Comparison of ENCODE assay signal across 8 mouse cellular contexts in genomic region chr10:24711071-24711470, GRCm38 (mm10). TPM values are rescaled to one million over a fixed set of nuclear protein-coding genes. Genes with fewer than 3 reads are reported as not detected.
DNase-seq lines count a peak whose midpoint lies in the region; ATAC-seq and TF ChIP-seq lines count a peak whose summit lies in the region.

No protein-coding gene starts in this region.

- WGBS in lung, postnatal 0 days, result 23% methylated on average over 10 of the region's 10 CpGs
- WGBS in kidney, embryonic 14.5 days, result 15% methylated on average over 10 of the region's 10 CpGs
- WGBS in midbrain, embryonic 14.5 days, result 21% methylated on average over 10 of the region's 10 CpGs

- TF ChIP-seq POLR2A in embryonic fibroblast, embryonic 13.5 days (IDR thresholded peaks at IDR 0.05; ENCODE audit: low read depth, low read length), result no peak

- peaks cover 5% of the 10 kb centered on the region; the same call in 1 of the 2 replicates for H3K4me1 ChIP-seq in lung, postnatal 0 days (ENCODE audit: insufficient read depth, low read depth, low read length)
- peaks cover 3% of the 10 kb centered on the region for H3K4me1 ChIP-seq in embryonic fibroblast, embryonic 13.5 days (ENCODE audit: control insufficient read depth, insufficient read depth, low read length)
- no peaks in the 10 kb centered on the region for H3K4me1 ChIP-seq in kidney, embryonic 14.5 days (ENCODE audit: control insufficient read depth, insufficient read depth, low read length)
- H3K4me1 ChIP-seq in midbrain, embryonic 14.5 days (ENCODE audit: control insufficient read depth, insufficient read depth, low read length), result peaks cover 7% of the 10 kb centered on the region; the same call in 1 of the 2 replicates

- TF ChIP-seq EP300 in lung, postnatal 0 days (IDR thresholded peaks at IDR 0.05), result no peak

- H3K9me3 ChIP-seq in lung, postnatal 0 days (ENCODE audit: low read length), result no peaks in the 10 kb centered on the region
- H3K9me3 ChIP-seq in kidney, embryonic 14.5 days (ENCODE audit: control insufficient read depth, low read length), result no peaks in the 10 kb centered on the region
- no peaks in the 10 kb centered on the region for H3K9me3 ChIP-seq in midbrain, embryonic 14.5 days (ENCODE audit: control insufficient read depth, low read length)

- no peak overlapping the region for H3K27ac ChIP-seq in lung, postnatal 0 days (ENCODE audit: low read length)
- no peak overlapping the region for H3K27ac ChIP-seq in embryonic fibroblast, embryonic 13.5 days (ENCODE audit: insufficient read depth, low read length)
- H3K27ac ChIP-seq in kidney, embryonic 14.5 days (ENCODE audit: low read depth, low read length), result no peak overlapping the region
- H3K27ac ChIP-seq in midbrain, embryonic 14.5 days (replicated peaks; ENCODE audit: low read depth, low read length), result no peak overlapping the region

- TF ChIP-seq CTCF in lung, postnatal 0 days (IDR thresholded peaks at IDR 0.05), result no peak
- no peak for TF ChIP-seq CTCF in embryonic fibroblast, embryonic 13.5 days (IDR thresholded peaks at IDR 0.05; ENCODE audit: borderline replicate concordance, insufficient read depth, low read length)

- H3K36me3 ChIP-seq in lung, postnatal 0 days (ENCODE audit: insufficient read depth, low read length), result no peaks in the 10 kb centered on the region
- H3K36me3 ChIP-seq in kidney, embryonic 14.5 days (ENCODE audit: control insufficient read depth, insufficient read depth, low read length), result no peaks in the 10 kb centered on the region
- H3K36me3 ChIP-seq in midbrain, embryonic 14.5 days (ENCODE audit: control insufficient read depth, insufficient read depth, low read length), result no peaks in the 10 kb centered on the region

- ATAC-seq in lung, postnatal 0 days, result no peak
- ATAC-seq in kidney, embryonic 14.5 days (ENCODE audit: low FRiP score, low TSS enrichment), result no peak
- no peak for ATAC-seq in midbrain, embryonic 14.5 days (ENCODE audit: low FRiP score, low TSS enrichment)
- no peak for ATAC-seq in granulocyte monocyte progenitor cell, adult 5-6 weeks (replicated peaks; ENCODE audit: poor library complexity, severe bottlenecking)

- H3K4me3 ChIP-seq in lung, postnatal 0 days (ENCODE audit: low read depth, low read length), result peak overlapping the region; percentile 53
- peak overlapping the region; percentile 69 for H3K4me3 ChIP-seq in embryonic fibroblast, embryonic 13.5 days (ENCODE audit: insufficient read depth, low read length)
- peak overlapping the region; percentile 60 for H3K4me3 ChIP-seq in kidney, embryonic 14.5 days (ENCODE audit: low read length)
- H3K4me3 ChIP-seq in midbrain, embryonic 14.5 days (replicated peaks; ENCODE audit: low read depth, low read length), result peak overlapping the region; percentile 62

- no peak for DNase-seq in lung, postnatal 0 days (ENCODE audit: low spot score)
- DNase-seq in lung, postnatal 25 days (ENCODE audit: low spot score), result no peak
- DNase-seq in midbrain, embryonic 14.5 days, result peak; percentile 41
- no peak for DNase-seq in frontal cortex, postnatal 14 days (ENCODE audit: low spot score in 2 of 2)
- DNase-seq in left cerebral cortex, adult 18-20 months (ENCODE audit: low spot score in 2 of 2), result no peak

- no peak overlapping the region for H3K9ac ChIP-seq in lung, postnatal 0 days (replicated peaks; ENCODE audit: low read depth)
- no peak overlapping the region; the same call in 1 of the 2 replicates for H3K9ac ChIP-seq in kidney, embryonic 14.5 days (ENCODE audit: low read depth, low read length)
- peak overlapping the region; percentile 66; the same call in 1 of the 2 replicates for H3K9ac ChIP-seq in midbrain, embryonic 14.5 days (replicated peaks; ENCODE audit: low read length)

- no peaks in the 10 kb centered on the region for H3K27me3 ChIP-seq in lung, postnatal 0 days (replicated peaks; ENCODE audit: insufficient read depth, low read length)
- H3K27me3 ChIP-seq in kidney, embryonic 14.5 days (ENCODE audit: control insufficient read depth, insufficient read depth, low read length), result no peaks in the 10 kb centered on the region
- peaks cover 11% of the 10 kb centered on the region; the same call in 1 of the 2 replicates for H3K27me3 ChIP-seq in midbrain, embryonic 14.5 days (ENCODE audit: control insufficient read depth, insufficient read depth, low read length)

- H3K4me2 ChIP-seq in lung, postnatal 0 days (replicated peaks; ENCODE audit: low read depth, low read length), result peak overlapping the region; percentile 97
- H3K4me2 ChIP-seq in kidney, embryonic 14.5 days (replicated peaks; ENCODE audit: low read depth, low read length), result peak overlapping the region; percentile 97
- H3K4me2 ChIP-seq in midbrain, embryonic 14.5 days (ENCODE audit: low read length), result peak overlapping the region; percentile 100

RNA-seq across cellular contexts. Expression of gene Enpp1, which starts 0.9 kb away (rescaled TPM):
- polyA plus RNA-seq in lung, postnatal 0 days (2015; fragmentation: Nextera tagmentation; extraction: Ambion mirVana), result 2.4 and 2.9 TPM in 2 replicates
- polyA plus RNA-seq in embryonic fibroblast, embryonic 13.5 days (2011; ENCODE audit: insufficient read length, low read depth, missing spikeins), result 26.9 and 35.2 TPM in 2 replicates
- 0.90 and 2.5 TPM in 2 replicates for polyA plus RNA-seq in kidney, embryonic 14.5 days (2014; fragmentation: Nextera tagmentation; extraction: Ambion mirVana)
- polyA plus RNA-seq in midbrain, embryonic 14.5 days (2014; fragmentation: Nextera tagmentation; extraction: Ambion mirVana), result 0.55 and 4.2 TPM in 2 replicates
- 1 to 10 TPM; 4.1 to 4.6 TPM for total RNA-seq in left cerebral cortex, adult 18-20 months (2021)
- 1.6 and 2.5 TPM in 2 replicates for total RNA-seq in granulocyte monocyte progenitor cell, adult 5-6 weeks (2014; fragmentation: Nextera tagmentation)
- 1.9 and 3.7 TPM in 2 replicates for total RNA-seq in granulocyte monocyte progenitor cell, adult 5-6 weeks (2017)
